Mouse (Mus musculus) kidney, embryonic 14.5 days (tissue): ENCODE results near the gene Tbc1d22b. TPM values are rescaled to one million over a fixed set of nuclear protein-coding genes. Genes with fewer than 3 reads are reported as not detected.

Source experiments
- ATAC-seq: fragments of 200-750 bp; cut with Nextera tagmentation; 2 replicates; pipeline ENCODE4 v1.8.0; 2017; ENCODE audit warnings: moderate number of reproducible peaks, mild to moderate bottlenecking, moderate TSS enrichment, moderate library complexity; ENCODE audit not compliant: low FRiP score, low TSS enrichment
- H3K27ac ChIP-seq: fragments of 300-500 bp; sonication (generic); 2 replicates; pipeline ENCODE4 v1.5.1; 2014; ENCODE audit warnings: low read depth, mild to moderate bottlenecking, low read length, moderate library complexity, mixed read lengths
- H3K27me3 ChIP-seq: fragments of 300-500 bp; sonication (generic); 2 replicates; pipeline ENCODE4 v1.6.1; 2014; ENCODE audit warnings: mild to moderate bottlenecking, low read length; ENCODE audit not compliant: control insufficient read depth, insufficient read depth
- H3K36me3 ChIP-seq: fragments of 300-500 bp; sonication (generic); 2 replicates; pipeline ENCODE4 v1.6.1; 2014; ENCODE audit warnings: low read length, mixed read lengths; ENCODE audit not compliant: control insufficient read depth, insufficient read depth
- H3K4me1 ChIP-seq: fragments of 300-500 bp; sonication (generic); 2 replicates; pipeline ENCODE4 v1.6.1; 2014; ENCODE audit warnings: low read length, mixed read lengths; ENCODE audit not compliant: control insufficient read depth, insufficient read depth
- H3K4me2 ChIP-seq: fragments of 300-500 bp; sonication (generic); replicated peaks from 2 replicates; pipeline ENCODE4 v1.6.1; 2014; ENCODE audit warnings: low read depth, mild to moderate bottlenecking, low read length
- H3K4me3 ChIP-seq: fragments of 300-500 bp; sonication (generic); 2 replicates; pipeline ENCODE4 v1.5.1; 2014; ENCODE audit warnings: mild to moderate bottlenecking, low read length
- H3K9ac ChIP-seq: fragments of 300-500 bp; sonication (generic); 2 replicates; pipeline ENCODE4 v1.6.1; 2014; ENCODE audit warnings: low read depth, mild to moderate bottlenecking, low read length, moderate library complexity
- H3K9me3 ChIP-seq: fragments of 300-500 bp; sonication (generic); 2 replicates; pipeline ENCODE4 v1.6.1; 2016; ENCODE audit warnings: low read length; ENCODE audit not compliant: control insufficient read depth
- WGBS: fragments of 180-500 bp; shearing (Covaris S2); extraction: QIAGEN DNeasy Blood & Tissue Kit; methylation state at CpG from one replicate; pipeline ENCODE4 v1.1.7; 2014; 5-methylcytosine and 5-hydroxymethylcytosine counted together
- polyA plus RNA-seq: library from polyadenylated mRNA; unstranded; fragments of >200 nt; fragmentation: Nextera tagmentation; extraction: Ambion mirVana; gene quantifications from 2 replicates; pipeline ENCODE4 v1.2.1, GENCODE M21; 2014

The Tbc1d22b gene
- polyA plus RNA-seq, 1 experiment from 2014 or later = 18.5 TPM

GRCm38 (mm10) chr17:29531757-29532384, 17.7 kb upstream of the Tbc1d22b start:
- WGBS = 58% methylated on average over 10 of the region's 10 CpGs
- H3K36me3 ChIP-seq = no peaks in the 10 kb centered on the region
- no peaks in the 10 kb centered on the region for H3K4me1 ChIP-seq
- H3K9ac ChIP-seq = no peak overlapping the region
- H3K9me3 ChIP-seq = no peaks in the 10 kb centered on the region
- 0 out of 2 replicates have a peak overlapping the region, but pooled peaks have one; percentile 3 for H3K4me2 ChIP-seq
- no peak overlapping the region for H3K4me3 ChIP-seq
- no peak overlapping the region for H3K27ac ChIP-seq
- H3K27me3 ChIP-seq = no peaks in the 10 kb centered on the region
- ATAC-seq = peak; percentile 43; the same call in 1 of the 2 replicates

- Histone ChIP-seq H3K4me3 (no peak overlapping the region), H3K4me1 (no peaks in the 10 kb centered on the region), H3K27ac (no peak overlapping the region), H3K4me2 (no peak overlapping the region), H3K9me3 (no peaks in the 10 kb centered on the region), H3K36me3 (no peaks in the 10 kb centered on the region), H3K9ac (no peak overlapping the region), H3K27me3 (no peaks in the 10 kb centered on the region)
- no peak for ATAC-seq
- 92% methylated on average over 11 of the region's 11 CpGs for WGBS
These were observed 15.7 kb upstream of the Tbc1d22b start for GRCm38 (mm10) chr17:29533866-29534265.

DNA sequence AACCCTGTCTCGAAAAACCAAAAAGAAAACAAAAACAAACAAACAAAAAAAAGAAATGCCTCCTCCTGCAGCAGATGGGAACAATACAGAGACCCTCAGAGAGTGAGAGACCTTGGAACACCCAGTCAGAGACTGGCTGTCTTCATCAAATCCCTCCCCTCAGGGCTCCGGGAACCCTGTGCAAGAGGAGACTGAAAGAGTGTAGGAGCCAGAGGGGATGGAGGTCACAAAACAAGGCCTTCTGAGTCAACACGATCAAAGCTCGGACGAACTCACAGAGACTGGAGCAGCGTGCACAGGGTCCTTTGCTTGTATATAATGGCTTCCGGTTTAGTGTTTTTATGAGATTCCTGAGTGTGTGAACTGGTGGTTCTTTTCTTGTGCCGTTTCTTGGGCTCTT, 9.2 kb upstream of the Tbc1d22b start:
- Histone ChIP-seq H3K4me2 (no peak overlapping the region), H3K4me3 (no peak overlapping the region), H3K27me3 (no peaks in the 10 kb centered on the region), H3K9me3 (no peaks in the 10 kb centered on the region), H3K4me1 (no peaks in the 10 kb centered on the region), H3K27ac (no peak overlapping the region), H3K36me3 (no peaks in the 10 kb centered on the region), H3K9ac (no peak overlapping the region)
- WGBS = 87% methylated on average over 8 of the region's 8 CpGs
- no peak for ATAC-seq

DNA sequence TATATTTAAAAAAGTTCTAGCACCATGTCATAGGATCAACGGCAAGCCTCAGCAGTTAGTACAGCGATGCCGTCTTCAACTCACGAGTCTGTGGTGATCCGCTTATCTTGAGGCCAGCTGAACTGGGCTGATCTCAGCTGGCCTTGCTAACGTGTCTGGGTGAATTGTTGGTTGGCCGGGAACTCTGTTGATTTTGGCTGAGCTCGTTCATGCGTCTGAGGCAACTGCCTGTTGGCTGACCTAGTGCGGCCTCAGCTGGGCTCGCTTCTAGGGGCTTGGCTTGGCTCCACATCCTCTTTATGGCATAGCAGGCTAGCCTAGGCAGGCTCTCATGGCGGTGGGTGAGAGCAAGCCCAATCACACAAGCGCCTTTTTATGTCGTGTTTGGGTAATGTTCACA, 8.2 kb upstream of the Tbc1d22b start:
- peak; percentile 62; the same call in 1 of the 2 replicates for ATAC-seq
- WGBS = 41% methylated on average over 14 of the region's 14 CpGs
- no peaks in the 10 kb centered on the region for H3K4me1 ChIP-seq
- H3K27ac ChIP-seq = no peak overlapping the region
- H3K36me3 ChIP-seq = no peaks in the 10 kb centered on the region
- no peaks in the 10 kb centered on the region for H3K27me3 ChIP-seq
- no peak overlapping the region for H3K4me3 ChIP-seq
- no peak overlapping the region for H3K4me2 ChIP-seq
- H3K9ac ChIP-seq = no peak overlapping the region
- no peaks in the 10 kb centered on the region for H3K9me3 ChIP-seq

- 88% methylated on average over 19 of the region's 19 CpGs for whole genome bisulfite sequencing
- H3K4me1 ChIP-seq = no peaks in the 10 kb centered on the region
- no peak for ATAC-seq
- no peak overlapping the region for H3K4me3 ChIP-seq
- no peaks in the 10 kb centered on the region for H3K36me3 ChIP-seq
- H3K27ac ChIP-seq = no peak overlapping the region
- H3K9me3 ChIP-seq = no peaks in the 10 kb centered on the region
- H3K4me2 ChIP-seq = no peak overlapping the region
- no peak overlapping the region for H3K9ac ChIP-seq
- no peaks in the 10 kb centered on the region for H3K27me3 ChIP-seq
These were observed 6.5 kb upstream of the Tbc1d22b start for GRCm38 (mm10) chr17:29542831-29543690.

GRCm38 (mm10) chr17:29544064-29544463, 5.5 kb upstream of the Tbc1d22b start:
- H3K4me2 ChIP-seq = no peak overlapping the region

GRCm38 (mm10) chr17:29545241-29545640, 4.3 kb upstream of the Tbc1d22b start:
- Histone ChIP-seq H3K9me3 (no peaks in the 10 kb centered on the region), H3K4me2 (no peak overlapping the region), H3K27ac (no peak overlapping the region), H3K27me3 (no peaks in the 10 kb centered on the region), H3K36me3 (no peaks in the 10 kb centered on the region), H3K4me3 (no peak overlapping the region), H3K9ac (no peak overlapping the region), H3K4me1 (0 out of 2 replicates have a peak, but pooled peaks cover 2% of the 10 kb centered on the region)
- WGBS = 90% methylated on average over 5 of the region's 5 CpGs
- ATAC-seq = no peak

More at GRCm38 (mm10) chr17:29544064-29544463, 5.5 kb upstream of the Tbc1d22b start:
- WGBS = 84% methylated on average over 2 of the region's 2 CpGs
- ATAC-seq = no peak
- Histone ChIP-seq H3K27ac (no peak overlapping the region), H3K9me3 (no peaks in the 10 kb centered on the region), H3K4me3 (no peak overlapping the region), H3K9ac (no peak overlapping the region), H3K27me3 (no peaks in the 10 kb centered on the region), H3K36me3 (no peaks in the 10 kb centered on the region), H3K4me1 (no peaks in the 10 kb centered on the region)

DNA sequence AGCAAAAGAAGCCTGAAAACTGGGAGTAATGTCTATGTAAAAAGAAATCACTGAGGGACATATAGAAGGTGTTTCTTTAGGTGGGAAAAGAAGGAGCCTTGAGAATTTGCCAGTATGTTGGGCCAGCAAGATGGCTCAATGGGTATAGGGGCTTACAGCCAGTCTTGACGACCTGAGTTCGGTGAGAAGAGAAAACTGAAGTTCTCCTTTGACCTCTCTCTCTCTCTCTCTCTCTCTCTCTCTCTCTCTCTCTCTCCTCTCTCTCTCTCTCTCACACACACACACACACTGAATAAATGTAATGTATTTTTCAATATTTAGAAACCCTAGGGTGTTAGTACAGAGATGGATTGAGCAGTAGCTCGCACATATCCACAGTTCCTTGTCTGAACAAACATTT, 1.1 kb upstream of the Tbc1d22b start:
- H3K4me2 ChIP-seq = no peak overlapping the region
- H3K9ac ChIP-seq = no peak overlapping the region
- 63% methylated on average over 3 of the region's 3 CpGs for WGBS
- H3K4me3 ChIP-seq = no peak overlapping the region
- no peak overlapping the region for H3K27ac ChIP-seq
- H3K27me3 ChIP-seq = no peaks in the 10 kb centered on the region
- ATAC-seq = no peak
- peaks cover 19% of the 10 kb centered on the region; the same call in 1 of the 2 replicates for H3K4me1 ChIP-seq
- H3K36me3 ChIP-seq = no peaks in the 10 kb centered on the region
- H3K9me3 ChIP-seq = no peaks in the 10 kb centered on the region

GRCm38 (mm10) chr17:29548994-29549393, 591 bp upstream of the Tbc1d22b start:
- WGBS = 53% methylated on average over 8 of the region's 8 CpGs
- H3K27me3 ChIP-seq = no peaks in the 10 kb centered on the region
- no peak overlapping the region for H3K9ac ChIP-seq
- H3K4me3 ChIP-seq = peak overlapping the region; percentile 97; the same call in 1 of the 2 replicates
- H3K9me3 ChIP-seq = no peaks in the 10 kb centered on the region
- peaks cover 19% of the 10 kb centered on the region; the same call in 1 of the 2 replicates for H3K4me1 ChIP-seq
- peak overlapping the region; percentile 92 for H3K4me2 ChIP-seq
- 0 out of 2 replicates have a peak, but pooled peaks have one; percentile 12 for ATAC-seq
- H3K27ac ChIP-seq = no peak overlapping the region
- H3K36me3 ChIP-seq = no peaks in the 10 kb centered on the region
